Mouse (Mus musculus): ENCODE measurements around the gene Cfap52.

Gene Cfap52

DNA sequence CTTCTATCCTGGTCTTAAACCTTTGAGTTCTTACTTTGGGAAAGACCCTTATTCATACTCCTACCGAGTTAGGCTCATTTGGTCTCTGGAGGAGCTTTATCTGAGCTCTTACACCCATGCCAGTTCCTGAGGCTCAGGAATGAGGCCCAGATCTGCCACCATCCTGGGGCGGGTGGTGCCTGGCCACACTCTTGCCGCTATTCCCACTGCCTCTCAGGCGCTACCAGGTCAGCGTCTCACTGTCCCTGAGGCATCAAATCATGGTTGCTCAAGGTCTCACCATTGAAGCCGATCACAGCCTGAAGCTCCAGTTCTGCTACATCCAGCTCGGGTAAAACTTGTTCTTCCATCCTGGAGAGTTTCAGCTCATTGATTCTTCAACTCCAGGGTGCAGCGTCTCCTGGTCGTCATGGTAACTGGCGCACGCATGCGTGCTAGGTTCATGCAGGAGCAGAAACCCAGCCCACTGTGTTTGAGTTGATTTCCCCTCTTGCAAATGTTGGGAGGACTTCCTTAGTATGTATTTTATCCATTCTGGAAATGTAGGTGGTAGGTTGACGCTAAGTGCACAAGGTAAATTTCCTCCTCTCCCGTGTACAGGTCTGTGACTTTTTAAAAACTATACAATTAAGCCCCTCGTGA lies at the start of gene Cfap52:
Gene Cfap52 (minus strand): TSS at position 410 of the 642 bp plus-strand sequence.
- peak; percentile 75 for DNase-seq

- no peak for DNase-seq
Observed at GRCm38 (mm10) chr11:68012207-68012606, 46.8 kb upstream of the Cfap52 start.

DNA sequence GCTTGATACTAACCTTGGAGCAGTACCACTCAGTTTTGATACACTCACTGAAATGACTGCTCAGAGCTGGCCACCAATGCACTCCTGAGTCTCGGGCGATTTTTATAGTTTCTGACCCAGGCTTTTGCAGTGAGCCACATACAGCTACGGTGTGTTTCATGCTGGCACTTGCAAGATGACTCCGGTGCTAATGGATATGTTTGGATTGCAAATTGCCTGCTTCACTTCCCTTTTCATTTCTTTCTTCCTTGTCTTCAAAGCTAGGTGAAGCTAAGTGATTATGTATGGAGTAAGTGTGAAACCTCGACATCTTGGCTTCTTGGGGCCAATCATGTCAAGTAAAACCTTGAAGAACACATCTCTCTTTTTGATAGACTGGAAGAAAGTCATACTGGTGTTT lies 43.9 kb upstream of the Cfap52 start:
- no peak for DNase-seq

GRCm38 (mm10) chr11:68007645-68008044 lies 42.2 kb upstream of the Cfap52 start:
- DNase-seq: no peak

GRCm38 (mm10) chr11:68006216-68006789 lies 40.9 kb upstream of the Cfap52 start:
- no peak for DNase-seq

DNA sequence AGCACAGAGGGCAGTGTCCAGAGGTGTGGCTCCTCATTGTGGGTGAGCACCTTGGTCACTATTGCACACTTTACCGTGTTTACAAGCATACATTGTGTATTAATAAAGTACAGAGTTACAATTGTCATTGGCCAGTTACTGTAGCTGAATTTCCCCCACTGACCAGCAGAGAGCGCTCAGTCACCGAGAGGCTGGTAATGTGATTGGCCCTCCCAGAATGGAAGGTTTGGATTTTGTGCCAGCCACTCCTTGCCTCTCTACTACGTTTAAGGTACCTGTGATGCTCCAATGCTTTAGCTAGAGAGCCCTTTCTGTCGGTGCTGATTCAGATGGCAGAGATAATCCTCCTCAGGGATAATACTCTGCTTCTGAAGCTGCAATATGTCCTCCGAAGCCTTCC lies 38.7 kb upstream of the Cfap52 start:
- peak; percentile 49 for DNase-seq

- no peak for DNase-seq
Observed at GRCm38 (mm10) chr11:67999629-68000028, 34.2 kb upstream of the Cfap52 start.

DNA sequence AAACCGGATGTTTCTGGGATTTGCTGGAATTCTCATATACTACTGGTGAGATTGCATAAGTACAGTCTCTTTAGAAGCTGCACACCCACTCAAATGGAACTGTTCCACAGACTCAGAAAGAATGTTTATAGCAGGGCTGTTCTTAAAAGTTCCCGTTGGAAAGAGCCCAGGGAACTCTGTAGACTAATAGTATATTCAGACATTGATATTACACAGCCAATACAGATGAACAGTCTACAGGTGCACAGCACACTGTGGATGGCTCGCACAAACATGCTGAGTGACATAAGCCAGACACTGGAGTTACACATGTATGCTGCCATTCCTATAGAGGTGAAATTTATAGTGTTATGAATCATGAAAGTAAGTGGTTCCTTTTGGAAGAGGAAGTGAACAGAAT lies 33.5 kb upstream of the Cfap52 start:
- no peak for DNase-seq

GRCm38 (mm10) chr11:67995965-67996364 lies 30.5 kb upstream of the Cfap52 start:
- no peak for DNase-seq

DNA sequence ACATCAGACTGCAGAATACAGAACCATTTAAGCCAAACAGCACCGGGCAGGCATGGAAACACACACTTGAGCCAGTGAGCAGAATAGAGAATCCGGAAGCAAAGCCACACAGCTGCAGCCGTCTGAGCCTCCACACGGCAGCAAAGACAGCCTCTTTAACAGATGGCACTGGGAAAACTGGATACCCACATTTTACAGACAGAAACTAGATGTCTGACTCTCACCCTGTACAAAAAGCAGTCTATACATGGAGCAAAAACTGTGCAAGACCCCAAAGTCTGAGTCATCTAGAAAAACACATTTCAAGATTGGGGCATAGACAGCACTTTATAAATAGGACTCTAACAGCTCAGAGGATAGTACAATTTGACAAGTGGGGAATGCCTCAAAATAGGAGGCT lies 25.8 kb upstream of the Cfap52 start:
- no peak for DNase-seq

DNA sequence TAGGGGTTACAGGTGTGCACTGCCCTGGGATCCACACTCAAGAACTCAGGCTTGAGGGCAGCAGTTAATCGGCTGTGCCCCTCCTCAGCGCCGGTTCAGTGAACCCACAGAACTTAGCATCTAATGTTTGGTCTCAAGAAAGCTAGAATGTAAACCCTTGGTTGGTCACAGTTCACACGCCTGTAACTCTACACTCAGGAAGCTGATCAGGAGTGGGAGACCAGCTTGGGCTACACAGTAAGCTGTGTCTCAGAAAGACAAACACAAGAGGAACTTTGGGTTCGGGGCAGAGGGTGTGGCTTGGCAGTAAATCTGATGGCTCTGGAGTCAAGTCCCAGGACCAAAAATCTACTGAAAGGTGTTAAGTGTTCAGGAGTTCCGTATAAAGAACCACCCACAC lies 18.1 kb upstream of the Cfap52 start:
- no peak for DNase-seq

- no peak for DNase-seq
Observed at GRCm38 (mm10) chr11:67975252-67975651, 9.8 kb upstream of the Cfap52 start.

DNA sequence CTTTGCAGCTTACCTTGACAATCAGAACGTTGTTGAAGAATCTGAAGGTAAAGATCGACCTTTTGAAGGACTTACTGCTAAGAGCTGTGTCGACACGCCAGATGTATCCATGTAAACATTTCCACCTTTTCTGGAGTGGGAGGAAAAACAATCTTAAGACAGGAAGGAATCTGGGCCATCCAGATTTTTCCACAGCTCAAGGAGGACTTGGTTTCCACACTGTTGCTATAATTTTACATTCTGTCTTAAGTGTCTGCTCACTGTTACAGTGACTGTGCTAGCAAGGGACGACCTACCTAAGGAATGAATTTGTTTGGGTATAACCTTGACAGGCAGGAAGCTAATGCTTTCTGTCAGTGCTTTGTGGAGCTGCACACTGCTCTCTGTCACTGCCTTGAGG lies 7.8 kb upstream of the Cfap52 start:
- no peak for DNase-seq

DNA sequence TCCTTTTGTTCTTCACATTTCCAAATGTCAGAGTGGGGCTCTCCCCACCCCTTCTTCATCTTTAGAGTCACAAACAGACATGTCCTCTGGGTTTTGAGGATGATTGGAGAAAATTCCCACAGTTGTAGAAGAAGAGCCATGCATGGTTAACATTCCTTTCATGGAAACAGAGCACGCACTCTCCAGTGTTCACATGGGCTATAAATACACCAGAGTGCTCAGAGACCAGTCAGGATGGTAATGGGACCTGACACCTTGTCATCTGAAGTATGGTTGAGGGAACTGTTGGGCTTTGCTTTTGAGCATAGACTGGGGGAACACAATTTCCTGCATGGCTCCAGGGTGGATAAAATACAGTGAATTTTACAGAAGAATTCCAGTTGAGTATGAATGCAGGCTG lies 7.2 kb upstream of the Cfap52 start:
- no peak for DNase-seq

DNA sequence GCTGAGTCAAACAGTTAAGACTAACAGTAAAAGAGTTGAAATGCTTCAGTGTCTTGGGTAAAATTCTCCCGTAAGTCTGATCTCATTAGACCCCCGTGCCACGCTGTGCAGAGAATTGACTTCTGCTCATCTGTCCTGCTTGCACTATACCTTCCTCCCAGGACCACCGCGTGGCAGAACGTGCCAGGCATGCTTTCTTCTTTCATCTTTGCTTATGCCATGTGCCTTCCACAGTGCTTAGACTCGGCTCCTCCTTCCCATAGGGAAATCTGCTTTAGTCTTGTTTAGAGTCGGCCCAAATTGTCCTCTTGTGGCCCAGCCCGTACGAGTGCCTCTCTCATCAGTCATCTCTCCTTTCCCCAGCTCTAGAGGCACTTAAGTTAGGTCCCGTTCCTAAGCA lies 2.4 kb upstream of the Cfap52 start:
- no peak for DNase-seq

GRCm38 (mm10) chr11:67965905-67966878 lies 741 bp upstream of the Cfap52 start, which contains the start of gene Stx8:
Gene Stx8 (plus strand): TSS chr11:67966193.
- DNase-seq: peak; percentile 84

GRCm38 (mm10) chr11:67964110-67964509 lies 1.3 kb downstream of the Cfap52 start:
- DNase-seq: no peak

DNA sequence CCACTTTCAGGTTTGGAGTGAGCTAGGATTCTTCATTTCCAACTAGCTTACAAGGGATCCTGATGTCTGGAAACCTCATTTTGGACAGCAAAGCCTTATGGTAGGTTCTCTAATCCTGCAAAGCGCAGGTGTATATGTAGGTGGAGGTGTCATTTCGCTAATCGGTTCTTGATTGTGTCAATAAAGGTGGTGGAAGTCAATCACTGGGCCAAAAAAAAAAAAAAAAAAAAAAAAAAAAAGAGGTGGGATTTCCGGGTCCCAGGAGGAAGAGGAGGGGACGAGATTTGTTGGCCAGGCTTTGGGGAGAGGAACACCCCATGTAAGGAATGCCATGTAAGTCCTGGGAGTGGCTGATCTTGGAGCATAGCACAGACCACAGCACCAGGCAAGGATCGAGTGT lies 11.0 kb downstream of the Cfap52 start:
- no peak for DNase-seq

DNA sequence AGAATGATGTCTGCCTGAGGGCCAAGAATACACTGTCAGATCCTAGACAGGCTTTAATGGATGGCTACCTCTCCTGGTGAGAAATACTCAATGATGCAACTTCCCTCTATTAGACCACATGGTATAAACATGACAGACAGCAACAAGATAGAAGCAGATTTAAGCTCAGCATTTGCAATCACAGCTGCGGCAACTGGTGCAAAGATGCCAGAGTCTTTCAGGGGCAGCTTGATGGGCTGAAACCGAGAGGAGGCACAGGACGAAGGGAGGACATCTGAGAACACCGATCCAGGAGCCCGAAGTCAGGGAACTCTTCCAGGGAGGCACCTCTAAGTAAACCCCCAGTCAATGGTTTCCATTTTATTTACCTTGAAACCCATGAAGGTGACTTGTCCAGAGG lies 11.8 kb downstream of the Cfap52 start:
- no peak for DNase-seq

GRCm38 (mm10) chr11:67949475-67949874 lies 16.0 kb downstream of the Cfap52 start:
- DNase-seq: no peak

GRCm38 (mm10) chr11:67948229-67948628 lies 17.2 kb downstream of the Cfap52 start:
- DNase-seq: no peak

- no peak for DNase-seq
Observed at GRCm38 (mm10) chr11:67932156-67932555, 33.3 kb downstream of the Cfap52 start.

DNA sequence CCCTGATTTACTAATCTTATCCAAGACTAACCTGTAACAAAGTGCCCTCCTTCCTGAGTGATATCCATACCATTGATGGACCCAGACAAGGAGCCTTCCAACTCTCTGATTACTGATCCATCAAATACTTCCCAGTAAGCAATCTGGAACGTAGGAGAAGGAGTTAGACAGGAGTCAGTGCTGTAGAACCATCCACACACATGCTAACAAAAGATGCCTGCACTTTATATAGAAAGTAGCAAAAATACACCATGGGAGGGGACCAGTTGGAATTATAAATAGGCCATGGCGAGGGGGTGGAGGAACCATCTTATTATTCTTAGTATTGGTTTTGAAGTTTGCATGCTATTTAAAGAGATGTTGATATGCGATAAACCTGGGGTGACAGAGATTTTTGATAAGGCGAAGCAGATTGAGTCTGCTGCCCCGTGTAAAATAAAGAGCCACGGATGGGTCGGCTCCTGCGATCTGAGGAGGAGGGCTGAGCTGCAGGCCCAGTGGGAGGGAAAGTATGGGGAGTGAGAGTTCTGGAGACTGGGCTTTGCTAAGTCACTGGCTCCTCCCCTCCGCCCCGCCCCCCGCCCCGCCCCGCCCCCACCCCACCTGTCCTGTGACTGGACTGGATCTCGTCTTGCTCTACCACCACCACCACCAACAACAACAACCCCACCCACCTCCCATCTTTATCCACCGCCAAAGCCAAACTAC lies 38.9 kb downstream of the Cfap52 start:
- DNase-seq: no peak
